Mouse (Mus musculus) intestine, postnatal 0 days (tissue): ENCODE data around the gene Xpo1. TPM values are rescaled to one million over a fixed set of nuclear protein-coding genes. Genes with fewer than 3 reads are reported as not detected.
"Not testable (repeated sequence)": the region's sequence is repeated elsewhere in the genome, so short reads cannot be mapped to it uniquely, and the experiment has no call there.

Experiments
- ATAC-seq: fragments of 200-750 bp; cut with Nextera tagmentation; 2 replicates; pipeline ENCODE4 v1.8.0; 2017; ENCODE audit warnings: mild to moderate bottlenecking, moderate TSS enrichment, moderate library complexity
- H3K27ac ChIP-seq: fragments of 300-500 bp; sonication (generic); 2 replicates; pipeline ENCODE4 v1.5.1; 2014; ENCODE audit warnings: mild to moderate bottlenecking, low read depth, low read length, moderate library complexity
- H3K27me3 ChIP-seq: fragments of 300-500 bp; sonication (generic); replicated peaks from 2 replicates; pipeline ENCODE4 v1.6.1; 2014; ENCODE audit warnings: low read length, mixed read lengths; ENCODE audit not compliant: control insufficient read depth, insufficient read depth
- H3K36me3 ChIP-seq: fragments of 300-500 bp; sonication (generic); 2 replicates; pipeline ENCODE4 v1.6.1; 2014; ENCODE audit warnings: mild to moderate bottlenecking, moderate library complexity; ENCODE audit not compliant: control insufficient read depth, insufficient read depth
- H3K4me1 ChIP-seq: fragments of 300-500 bp; sonication (generic); replicated peaks from 2 replicates; pipeline ENCODE4 v1.6.1; 2014; ENCODE audit warnings: antibody characterized with exemption, low read length, mixed read lengths; ENCODE audit not compliant: control insufficient read depth, insufficient read depth
- H3K4me2 ChIP-seq: fragments of 300-500 bp; sonication (generic); replicated peaks from 2 replicates; pipeline ENCODE4 v1.6.1; 2014; ENCODE audit warnings: low read depth, mild to moderate bottlenecking, moderate library complexity
- H3K4me3 ChIP-seq: fragments of 300-500 bp; sonication (generic); 2 replicates; pipeline ENCODE4 v1.5.1; 2014; ENCODE audit warnings: low read depth, low read length
- H3K9ac ChIP-seq: fragments of 300-500 bp; sonication (generic); 2 replicates; pipeline ENCODE4 v1.6.1; 2014; ENCODE audit warnings: mild to moderate bottlenecking, low read depth, low read length
- H3K9me3 ChIP-seq: fragments of 300-500 bp; sonication (generic); 2 replicates; pipeline ENCODE4 v1.6.1; 2016; ENCODE audit warnings: mixed run types; ENCODE audit not compliant: control insufficient read depth
- CTCF ChIP-seq: sonication (generic); IDR thresholded peaks from 2 replicates; pipeline ENCODE4 v1.5.1; 2016; ENCODE audit warnings: low read depth, mild to moderate bottlenecking, control low read depth, antibody characterized with exemption, moderate library complexity
- WGBS: fragments of 180-500 bp; shearing (Covaris S2); extraction: QIAGEN DNeasy Blood & Tissue Kit; methylation state at CpG from one replicate; pipeline ENCODE4 v1.1.7; 2014; 5-methylcytosine and 5-hydroxymethylcytosine counted together
- polyA plus RNA-seq: library from polyadenylated mRNA; unstranded; fragments of >200 nt; fragmentation: Nextera tagmentation; extraction: Ambion mirVana; gene quantifications from 2 replicates; pipeline ENCODE4 v1.2.1, GENCODE M21; 2015

Gene Xpo1
- polyA plus RNA-seq, 1 experiment from 2014 or later = 17.0 TPM

DNA sequence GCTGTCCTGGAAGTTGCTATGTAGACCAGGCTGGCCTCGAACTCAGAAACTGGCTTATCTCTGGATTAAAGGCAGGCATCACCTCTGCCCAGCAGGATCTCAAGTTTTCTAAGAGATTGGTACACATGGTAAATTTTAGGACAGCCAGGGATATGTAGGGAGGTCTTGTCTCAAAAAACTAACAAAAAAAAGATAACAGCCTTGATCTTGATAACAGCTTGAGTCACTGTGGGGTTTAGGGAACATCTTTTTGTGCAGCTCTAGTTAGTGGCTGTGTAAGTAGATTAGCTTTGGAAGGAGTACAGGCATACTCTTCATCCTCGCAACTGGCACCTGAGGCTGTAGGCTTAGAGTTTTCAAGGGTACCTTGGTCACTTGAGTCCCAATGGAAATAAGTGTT is 41.5 kb downstream of the Xpo1 start:
- Histone ChIP-seq H3K9me3 (no peaks in the 10 kb centered on the region), H3K27ac (no peak overlapping the region), H3K9ac (no peak overlapping the region), H3K4me3 (no peak overlapping the region), H3K36me3 (peaks cover 46% of the 10 kb centered on the region), H3K27me3 (no peaks in the 10 kb centered on the region), H3K4me2 (no peak overlapping the region), H3K4me1 (no peaks in the 10 kb centered on the region)
- no peak for TF ChIP-seq CTCF
- no peak for ATAC-seq
- WGBS = 96% methylated on average over 2 of the region's 2 CpGs

DNA sequence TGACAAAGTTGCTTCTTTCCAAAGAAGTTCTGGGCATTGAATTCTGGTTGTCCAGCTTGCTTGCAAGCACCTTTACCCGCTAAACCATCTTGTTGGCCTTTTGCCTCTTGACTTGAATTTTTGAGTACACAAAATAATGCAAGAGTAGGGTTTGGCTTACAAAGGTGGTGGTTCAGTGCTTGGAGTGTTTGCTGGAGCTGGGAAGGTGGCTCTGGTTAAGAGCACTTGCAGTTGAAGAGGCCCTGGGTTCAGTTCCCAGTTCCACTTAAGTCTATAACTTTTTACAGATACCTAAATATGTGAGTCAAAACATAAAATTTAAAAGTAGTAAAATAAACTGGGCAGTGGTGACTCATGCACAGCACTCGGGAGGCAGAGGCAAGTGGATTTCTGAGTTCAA is 42.5 kb downstream of the Xpo1 start:
- no peaks in the 10 kb centered on the region for H3K27me3 ChIP-seq
- 86% methylated on average over 2 of the region's 2 CpGs for WGBS
- H3K4me2 ChIP-seq = no peak overlapping the region
- H3K27ac ChIP-seq = no peak overlapping the region
- no peak overlapping the region for H3K9ac ChIP-seq
- H3K9me3 ChIP-seq = no peaks in the 10 kb centered on the region
- H3K4me3 ChIP-seq = no peak overlapping the region
- ATAC-seq = no peak
- no peak for TF ChIP-seq CTCF
- H3K36me3 ChIP-seq = peaks cover 38% of the 10 kb centered on the region
- no peaks in the 10 kb centered on the region for H3K4me1 ChIP-seq

DNA sequence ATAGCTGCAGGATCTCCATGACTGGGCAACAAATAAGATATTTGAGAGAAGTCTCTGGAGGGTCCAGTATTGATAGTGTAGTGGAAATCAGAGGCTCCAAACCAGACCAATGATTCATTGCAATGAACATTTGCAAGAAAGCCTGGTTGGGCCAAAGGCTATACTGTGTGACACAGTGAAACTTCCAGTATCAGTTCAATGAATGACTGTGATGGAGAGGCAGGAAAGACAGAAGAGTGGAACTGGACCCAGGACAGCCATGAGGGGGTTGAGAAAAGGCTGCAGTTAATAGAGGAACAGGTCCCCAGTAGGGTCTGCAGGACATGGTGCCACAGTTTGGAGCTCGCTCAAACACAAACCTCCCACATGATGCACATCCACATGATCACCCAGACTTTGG is 44.1 kb downstream of the Xpo1 start:
- no peaks in the 10 kb centered on the region for H3K27me3 ChIP-seq
- no peak overlapping the region for H3K4me2 ChIP-seq
- peaks cover 24% of the 10 kb centered on the region for H3K36me3 ChIP-seq
- TF ChIP-seq CTCF = no peak
- no peaks in the 10 kb centered on the region for H3K4me1 ChIP-seq
- ATAC-seq = no peak
- H3K9me3 ChIP-seq = no peaks in the 10 kb centered on the region
- WGBS = 100% methylated on average over 1 of the region's 1 CpGs
- H3K9ac ChIP-seq = no peak overlapping the region
- H3K27ac ChIP-seq = no peak overlapping the region
- no peak overlapping the region for H3K4me3 ChIP-seq

DNA sequence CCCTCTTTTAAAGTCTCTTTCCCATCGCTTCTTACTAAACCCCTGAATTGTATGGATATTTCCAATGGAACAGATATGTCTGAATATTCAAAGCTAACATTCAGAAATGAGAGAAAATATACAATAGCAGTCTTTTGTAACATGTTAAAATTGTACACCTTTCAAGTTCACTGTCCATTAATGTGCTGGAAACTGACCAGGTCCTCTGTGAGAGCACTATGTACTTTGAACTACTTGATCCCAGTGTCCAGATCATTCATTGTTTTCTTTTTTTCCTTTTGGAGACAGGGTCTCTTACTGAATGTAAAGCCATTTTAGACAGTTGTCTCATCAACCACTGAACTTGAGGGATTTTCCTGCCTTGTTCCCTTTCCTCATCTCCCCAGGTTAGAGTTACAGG is 47.3 kb downstream of the Xpo1 start:
- TF ChIP-seq CTCF = no peak
- Histone ChIP-seq H3K4me2 (no peak overlapping the region), H3K27me3 (no peaks in the 10 kb centered on the region), H3K9me3 (no peaks in the 10 kb centered on the region), H3K9ac (no peak overlapping the region), H3K4me1 (no peaks in the 10 kb centered on the region), H3K27ac (no peak overlapping the region), H3K4me3 (no peak overlapping the region), H3K36me3 (no peaks in the 10 kb centered on the region)
- ATAC-seq = no peak
- 68% methylated on average over 1 of the region's 1 CpGs for WGBS

DNA sequence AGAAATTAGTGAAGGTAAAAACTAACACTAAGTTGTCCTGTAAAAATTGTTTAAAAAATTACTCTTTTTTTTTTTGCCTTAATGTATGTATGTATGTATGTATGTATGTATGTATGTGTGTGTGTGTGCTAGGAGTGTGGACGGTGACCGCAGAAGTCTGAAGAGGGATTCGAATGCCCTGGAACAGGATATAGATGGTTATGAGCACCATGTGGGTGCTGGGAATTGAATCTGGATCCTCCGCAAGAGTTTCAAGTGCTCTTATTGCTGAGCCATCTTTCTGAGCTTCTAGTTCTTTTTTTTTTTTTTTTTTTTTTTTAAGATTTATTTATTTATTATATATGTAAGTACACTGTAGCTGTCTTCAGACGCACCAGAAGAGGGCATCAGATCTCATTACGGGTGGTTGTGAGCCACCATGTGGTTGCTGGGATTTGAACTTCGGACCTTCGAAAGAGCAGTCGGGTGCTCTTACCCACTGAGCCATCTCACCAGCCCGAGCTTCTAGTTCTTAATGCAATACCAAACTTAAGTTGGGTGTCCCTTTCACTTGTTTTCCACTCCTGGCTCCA is 49.3 kb downstream of the Xpo1 start:
- Histone ChIP-seq H3K4me2 (peak overlapping the region; percentile 64), H3K27ac (peak overlapping the region; percentile 96), H3K9ac (0 out of 2 replicates have a peak overlapping the region, but pooled peaks have one; percentile 96), H3K4me3 (peak overlapping the region; percentile 98)
- not testable (repeated sequence) for H3K27me3 ChIP-seq, H3K36me3 ChIP-seq, H3K4me1 ChIP-seq, H3K9me3 ChIP-seq, ATAC-seq
- 34% methylated on average over 10 of the region's 10 CpGs for WGBS
- TF ChIP-seq CTCF = peak; percentile 30

DNA sequence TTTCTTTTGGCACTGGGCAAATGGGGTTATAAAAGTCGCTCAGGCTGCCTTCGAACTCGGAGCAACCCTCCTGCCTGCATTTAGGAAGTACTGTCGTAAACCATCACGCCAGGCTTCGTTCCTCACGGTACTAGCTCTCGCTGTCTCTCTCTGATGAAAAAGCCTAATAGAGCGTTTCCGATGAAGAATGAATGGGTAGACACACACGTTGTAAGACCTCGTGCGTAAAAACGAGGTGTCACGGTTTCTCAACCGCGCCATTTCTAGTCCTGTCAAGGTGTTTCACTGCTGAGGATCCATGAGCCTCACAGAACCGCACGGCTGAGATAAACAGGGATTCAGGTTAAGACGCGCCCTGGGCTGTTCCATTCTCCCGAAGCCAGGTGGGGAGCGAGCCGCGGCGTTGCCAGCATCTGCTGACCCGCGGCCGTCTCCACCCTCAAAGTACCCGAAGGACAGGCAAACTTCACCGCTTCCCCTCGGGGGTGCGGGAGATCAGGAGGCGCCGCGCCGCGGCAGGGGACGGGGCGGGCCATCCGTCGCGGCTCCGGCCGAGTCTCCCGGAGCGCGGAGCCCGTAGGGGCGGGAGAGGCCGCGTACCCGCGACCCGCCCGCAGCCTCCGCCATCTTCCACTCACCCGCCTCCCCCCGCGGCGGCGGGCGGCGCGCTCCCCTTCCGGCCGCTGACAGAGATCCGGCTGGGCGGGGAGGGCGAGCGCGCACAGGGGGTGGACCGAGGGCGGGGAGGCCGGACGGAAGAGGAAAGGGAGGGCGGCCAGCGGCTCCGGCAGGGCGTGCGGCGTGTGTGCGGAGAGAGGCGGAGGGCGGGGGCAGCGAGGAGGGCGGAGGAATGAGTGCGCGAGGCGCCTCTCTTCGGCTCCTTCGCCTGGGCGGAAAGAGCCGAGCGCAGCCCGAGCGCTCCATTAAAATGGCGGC is 50.1 kb downstream of the Xpo1 start:
- Histone ChIP-seq H3K4me1 (no peaks in the 10 kb centered on the region; the same call in 1 of the 2 replicates), H3K36me3 (no peaks in the 10 kb centered on the region), H3K27me3 (no peaks in the 10 kb centered on the region), H3K9ac (peak overlapping the region; percentile 96), H3K9me3 (no peaks in the 10 kb centered on the region), H3K4me3 (peak overlapping the region; percentile 98), H3K27ac (peak overlapping the region; percentile 96), H3K4me2 (peak overlapping the region; percentile 64)
- no peak; the same call in 1 of the 2 replicates for TF ChIP-seq CTCF
- ATAC-seq = peak; percentile 96
- WGBS = under 1% methylated on average over 80 of the region's 98 CpGs
